Mouse (Mus musculus): ENCODE results near the gene Micall1.

GRCm38 (mm10) chr15:79139640-79140039, 30.9 kb downstream of the Micall1 start:
- peak; percentile 72 for TF ChIP-seq CTCF (IDR thresholded peaks at IDR 0.05; ENCODE audit: low read depth)
- TF ChIP-seq EP300 (IDR thresholded peaks at IDR 0.05; ENCODE audit: low read depth), result no peak
